Mouse (Mus musculus): ENCODE results near the gene Zfp804a.

Gene Zfp804a

GRCm38 (mm10) chr2:82053185-82053891 is at the start of gene Zfp804a:
Gene Zfp804a (plus strand): TSS chr2:82053222.
- DNase-seq (ENCODE audit: low read depth, low spot score), result no peak

- no peak for DNase-seq (ENCODE audit: low read depth, low spot score)
Measured at GRCm38 (mm10) chr2:82051635-82052034, 1.4 kb upstream of the Zfp804a start.

GRCm38 (mm10) chr2:82052338-82053184 is 461 bp upstream of the Zfp804a start:
- no peak for DNase-seq (ENCODE audit: low read depth, low spot score)

GRCm38 (mm10) chr2:82054446-82054845 is 1.4 kb downstream of the Zfp804a start:
- DNase-seq (ENCODE audit: low read depth, low spot score), result no peak

DNA sequence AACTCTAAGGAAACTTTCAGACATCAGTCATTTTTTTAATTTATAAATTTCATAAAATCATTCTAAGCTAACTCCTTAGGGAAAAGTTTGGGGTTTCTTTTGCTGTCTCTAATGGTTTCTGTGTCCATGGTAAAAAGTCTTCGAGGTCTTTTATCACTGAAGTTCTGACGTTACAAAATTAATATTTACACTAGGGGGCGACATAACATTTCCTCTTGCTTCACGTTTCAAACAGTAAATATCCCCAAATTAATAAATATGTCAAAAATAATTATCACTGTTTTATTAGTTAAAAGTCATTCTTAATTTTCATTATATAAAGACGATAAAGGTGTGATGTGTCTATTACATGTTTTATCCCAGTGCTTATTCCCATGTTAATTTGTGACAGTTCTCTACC is 11.6 kb downstream of the Zfp804a start:
- DNase-seq (ENCODE audit: low read depth, low spot score), result peak; percentile 32

DNA sequence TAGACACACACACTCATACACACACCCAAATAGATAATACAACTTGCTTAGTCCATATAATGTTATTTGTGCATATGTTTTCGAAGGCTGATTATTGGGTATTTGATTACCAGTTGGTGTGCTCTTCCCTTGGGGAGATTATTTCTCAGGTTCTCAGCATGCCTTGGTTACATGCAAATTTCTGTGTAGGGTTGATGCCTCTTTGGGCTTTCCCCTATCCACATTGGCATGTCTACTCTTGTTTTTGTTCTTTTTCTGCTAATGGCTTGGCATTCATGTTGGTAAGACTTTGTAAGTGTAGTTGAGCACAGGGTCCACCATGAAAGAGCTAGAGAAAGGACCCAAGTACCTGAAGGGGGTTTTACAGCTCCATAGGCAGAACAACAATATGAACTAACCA is 14.9 kb downstream of the Zfp804a start:
- no peak for DNase-seq (ENCODE audit: low read depth, low spot score)

DNA sequence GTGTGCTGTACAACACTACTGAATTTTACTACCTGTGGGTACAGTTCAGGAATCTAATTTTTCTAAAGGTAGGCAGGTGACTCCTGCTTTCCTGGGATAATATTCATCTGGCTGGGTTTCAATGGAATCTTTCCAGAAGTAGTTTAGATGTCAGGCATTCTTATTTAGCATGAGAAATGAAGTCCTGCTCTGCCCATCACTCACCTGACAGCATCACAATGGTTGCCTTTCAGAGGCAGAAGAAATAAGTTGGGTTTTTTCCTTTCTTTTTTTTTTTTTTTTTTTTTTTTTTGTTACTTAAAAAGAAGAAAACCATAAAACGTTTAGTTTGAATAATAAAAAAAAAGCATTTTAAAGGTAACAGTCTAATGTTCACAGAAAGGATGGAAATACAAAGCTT is 16.1 kb downstream of the Zfp804a start:
- DNase-seq (ENCODE audit: low read depth, low spot score), result no peak

- DNase-seq (ENCODE audit: low read depth, low spot score), result no peak
Measured at GRCm38 (mm10) chr2:82076883-82077282, 23.9 kb downstream of the Zfp804a start.

DNA sequence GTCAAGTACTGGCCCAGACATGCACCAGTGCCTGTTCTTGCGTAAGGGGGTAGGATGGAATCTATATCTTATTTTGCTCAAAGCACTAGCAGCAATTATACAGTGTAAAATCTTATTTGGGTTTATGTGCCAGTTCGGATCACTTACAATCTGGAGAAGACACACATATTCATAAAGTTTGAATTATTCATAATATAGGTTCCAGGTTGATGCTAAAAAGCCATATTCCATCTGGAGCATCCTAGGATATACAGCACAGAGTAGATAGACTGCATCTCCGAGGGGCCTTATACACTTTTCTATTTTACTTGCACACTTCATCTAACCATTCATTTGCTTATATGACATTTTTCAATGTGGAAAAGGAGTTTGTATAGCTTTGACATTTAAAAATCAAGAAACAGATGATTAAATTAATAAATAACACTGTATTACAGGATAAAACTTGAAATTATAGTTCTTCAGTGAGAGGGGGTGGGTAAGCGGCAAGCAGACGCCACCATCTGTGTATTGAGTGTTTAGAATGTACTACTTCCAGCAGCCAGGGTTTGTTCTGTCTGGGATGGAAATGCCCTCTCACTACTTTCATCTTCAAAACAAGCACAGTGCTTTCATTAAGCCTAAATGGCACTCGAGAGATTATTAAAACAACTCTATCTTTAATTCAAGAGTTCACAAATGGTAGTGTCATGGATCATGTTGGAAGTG is 25.4 kb downstream of the Zfp804a start:
- no peak for DNase-seq (ENCODE audit: low read depth, low spot score)

DNA sequence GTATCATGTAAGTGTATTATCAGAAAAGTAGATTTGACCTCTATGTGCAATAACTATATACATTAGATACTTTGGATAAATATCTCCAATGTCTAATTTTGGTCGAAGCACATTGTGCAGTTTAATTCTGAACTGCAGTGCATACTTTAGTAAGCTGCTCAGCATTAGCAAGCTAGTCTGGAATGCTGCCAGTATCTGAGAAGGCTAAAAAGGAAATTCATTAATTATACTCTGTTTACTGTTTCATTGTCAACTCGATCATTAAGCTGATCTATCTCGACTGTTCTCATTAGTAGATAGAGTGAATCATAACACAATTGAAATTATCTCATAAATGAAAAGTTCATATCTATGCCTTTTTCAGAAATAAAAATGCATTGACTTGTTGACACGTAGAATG is 27.7 kb downstream of the Zfp804a start:
- no peak for DNase-seq (ENCODE audit: low read depth, low spot score)

- DNase-seq (ENCODE audit: low read depth, low spot score), result no peak
Measured at GRCm38 (mm10) chr2:82113148-82113547, 60.1 kb downstream of the Zfp804a start.

DNA sequence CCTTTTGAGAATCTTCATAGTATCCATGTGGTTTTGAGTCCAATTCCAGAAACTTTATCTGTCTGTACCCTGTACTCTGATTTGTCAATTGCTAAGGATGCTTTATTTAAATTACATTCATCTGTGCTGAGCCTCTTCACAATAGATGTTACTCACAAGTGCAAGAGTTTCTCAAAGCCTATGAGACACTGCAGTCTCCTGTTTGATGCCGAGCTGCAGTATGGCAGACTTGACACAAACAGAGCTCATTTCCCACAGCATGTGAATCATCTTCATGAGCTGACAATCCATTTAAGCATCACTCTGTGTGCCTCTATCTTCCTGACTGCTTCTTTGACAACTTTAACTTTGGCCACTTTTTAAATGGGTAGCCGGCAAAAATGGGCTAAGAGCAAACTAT is 60.6 kb downstream of the Zfp804a start:
- no peak for DNase-seq (ENCODE audit: low read depth, low spot score)

- no peak for DNase-seq (ENCODE audit: low read depth, low spot score)
Measured at GRCm38 (mm10) chr2:82119577-82119976, 66.6 kb downstream of the Zfp804a start.

DNA sequence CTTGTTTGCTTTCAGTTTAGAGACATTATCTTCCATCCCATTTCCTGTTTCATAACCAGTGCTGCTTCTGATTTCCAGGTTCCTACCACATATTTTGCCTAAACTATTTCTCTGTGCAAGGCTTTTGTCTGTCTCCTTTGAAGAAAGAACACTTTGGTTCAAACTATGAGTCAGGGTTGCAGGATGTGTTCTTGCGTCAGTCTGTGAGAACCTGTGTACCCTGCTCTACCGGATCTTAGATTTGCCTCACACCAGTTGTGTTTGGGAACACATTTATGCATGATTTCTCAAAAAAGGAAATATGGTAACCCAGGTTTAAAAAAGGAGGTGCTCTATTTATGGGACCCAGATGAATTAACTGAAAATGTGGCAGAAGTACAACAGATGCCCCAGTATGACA is 125.7 kb downstream of the Zfp804a start:
- no peak for DNase-seq (ENCODE audit: low read depth, low spot score)

- no peak for DNase-seq (ENCODE audit: low read depth, low spot score)
Measured at GRCm38 (mm10) chr2:82181010-82181409, 128.0 kb downstream of the Zfp804a start.

GRCm38 (mm10) chr2:82199901-82200300 is 146.9 kb downstream of the Zfp804a start:
- no peak for DNase-seq (ENCODE audit: low read depth, low spot score)

- DNase-seq (ENCODE audit: low read depth, low spot score), result no peak
Measured at GRCm38 (mm10) chr2:82200616-82201015, 147.6 kb downstream of the Zfp804a start.

DNA sequence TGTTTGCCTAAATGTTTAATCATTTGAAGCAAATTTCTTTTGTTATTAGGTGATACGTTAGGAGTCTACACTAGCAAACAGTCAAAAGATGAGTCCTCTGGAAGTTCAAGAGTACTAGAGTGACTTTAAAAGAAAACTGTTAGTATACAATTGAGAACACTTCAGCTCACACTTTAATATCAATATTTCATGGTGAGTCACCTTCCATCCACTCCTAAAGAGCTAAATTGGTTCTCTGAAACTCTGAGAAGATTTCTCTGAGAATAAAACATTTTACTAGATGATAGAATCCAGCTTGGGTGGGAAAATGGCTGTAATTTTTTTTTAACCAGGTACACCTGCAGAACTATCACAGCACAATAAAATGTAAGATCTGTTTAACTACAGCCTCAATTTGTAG is 157.6 kb downstream of the Zfp804a start:
- no peak for DNase-seq (ENCODE audit: low read depth, low spot score)

- no peak for DNase-seq (ENCODE audit: low read depth, low spot score)
Measured at GRCm38 (mm10) chr2:82211972-82212371, 158.9 kb downstream of the Zfp804a start.

DNA sequence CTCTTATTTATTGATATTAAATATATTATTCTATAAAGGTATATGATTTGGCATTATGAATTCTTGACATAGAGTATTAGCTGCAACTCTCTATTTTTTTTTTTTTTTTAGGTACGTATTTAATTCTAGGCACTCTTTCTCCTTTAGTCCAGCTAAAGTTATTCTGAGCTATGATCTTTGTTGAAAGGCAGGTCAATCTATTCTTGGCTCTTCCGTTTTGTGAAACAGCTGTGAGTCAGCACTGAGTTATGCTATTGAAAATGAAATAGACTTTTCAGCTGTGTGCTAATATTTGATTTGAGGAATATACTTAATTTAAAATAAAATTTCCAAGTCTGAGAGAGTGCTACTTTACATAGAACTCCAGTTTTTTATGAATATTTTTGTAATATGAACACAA is 164.9 kb downstream of the Zfp804a start:
- no peak for DNase-seq (ENCODE audit: low read depth, low spot score)

DNA sequence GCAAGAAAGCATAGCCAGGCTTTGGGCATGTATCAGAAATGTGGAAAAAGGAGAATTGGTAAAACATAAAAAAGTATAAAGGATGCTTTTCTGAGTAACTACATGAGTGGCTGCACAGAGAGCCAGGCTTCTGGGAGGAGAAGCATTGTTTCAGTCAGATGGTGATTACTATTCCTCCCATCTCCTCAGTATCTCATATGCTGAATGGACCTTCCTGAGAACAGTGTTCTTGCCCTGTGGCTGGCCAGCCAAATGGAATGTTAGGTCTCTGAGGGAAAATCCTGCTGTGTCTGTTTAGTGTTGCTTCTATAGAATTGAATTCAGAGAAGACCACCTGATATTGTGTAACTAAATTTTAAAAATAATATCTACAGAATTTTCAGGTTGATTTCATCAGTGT is 193.0 kb downstream of the Zfp804a start:
- DNase-seq (ENCODE audit: low read depth, low spot score), result no peak

- DNase-seq (ENCODE audit: low read depth, low spot score), result no peak
Measured at GRCm38 (mm10) chr2:82246902-82247522, 194.0 kb downstream of the Zfp804a start.
